Mouse (Mus musculus): ENCODE data around the gene Gm10282.

Gm10282 gene

GRCm38 (mm10) chr8:72261019-72261418 is 44.0 kb downstream of the Gm10282 start:
- peak; percentile 58 to 63 for DNase-seq (ENCODE audit: low spot score in 2 of 2)

GRCm38 (mm10) chr8:72260585-72260984 is 44.5 kb downstream of the Gm10282 start:
- DNase-seq (ENCODE audit: low spot score in 2 of 2), result no peak

GRCm38 (mm10) chr8:72259862-72260261 is 45.2 kb downstream of the Gm10282 start:
- no peak for DNase-seq (ENCODE audit: low spot score in 2 of 2)

- no peak for DNase-seq (ENCODE audit: low spot score in 2 of 2)
Measured at GRCm38 (mm10) chr8:72257902-72258238, 47.2 kb downstream of the Gm10282 start.

- peak in 1 of 2 experiments; percentile 69 for DNase-seq (ENCODE audit: low spot score in 2 of 2)
Measured at GRCm38 (mm10) chr8:72257171-72257901, 47.7 kb downstream of the Gm10282 start.

Measured in right cerebral cortex, postnatal 10 days (tissue).